Mouse (Mus musculus): ENCODE results near the gene Rtn4rl2.

The Rtn4rl2 gene

DNA sequence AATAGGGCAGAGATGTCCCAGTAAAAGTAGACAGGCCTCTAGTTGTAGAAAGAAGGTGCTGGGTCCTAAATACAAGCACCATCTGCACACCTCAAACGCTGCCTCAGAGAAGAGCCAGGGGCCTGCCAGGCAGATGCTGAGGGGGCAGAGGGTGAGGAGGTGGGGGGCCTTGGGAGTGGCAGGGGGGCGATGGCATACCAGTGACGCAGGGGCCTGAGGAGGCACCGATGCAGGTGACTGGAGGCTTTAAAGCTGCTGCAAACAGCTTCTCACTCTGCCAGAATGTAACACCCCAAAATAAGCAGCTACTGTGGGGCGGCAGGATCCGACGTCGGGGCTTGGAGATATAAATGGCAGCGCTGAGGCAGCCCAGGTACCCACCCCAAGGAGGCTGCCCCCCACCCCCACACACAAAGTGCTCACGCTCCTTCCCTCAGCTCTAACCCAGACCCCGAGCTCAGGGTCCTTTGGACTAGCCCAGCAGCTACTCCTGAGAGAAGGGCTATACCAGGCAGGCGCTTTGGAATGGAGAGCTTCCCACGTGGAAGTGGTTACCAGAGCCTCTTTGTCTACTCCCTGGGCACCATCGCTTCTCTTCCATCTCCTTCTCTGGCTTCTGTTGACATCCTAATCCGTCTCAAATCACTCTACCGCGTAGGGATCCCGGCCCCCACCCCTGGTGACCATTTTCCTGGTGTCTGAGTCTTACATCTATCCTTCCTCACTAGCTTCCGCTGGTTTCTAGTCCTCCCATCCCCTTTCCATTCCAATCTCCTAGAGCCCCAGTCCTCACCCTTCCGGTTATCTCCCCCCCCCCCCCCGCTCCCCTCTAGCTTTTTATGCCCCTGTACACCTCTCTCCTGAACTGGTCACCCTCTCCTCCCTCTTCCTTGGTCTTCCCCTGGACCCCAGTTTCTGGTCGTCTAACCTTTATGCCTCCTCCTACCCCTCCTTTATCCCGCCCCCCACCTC is 1.1 kb downstream of the Rtn4rl2 start:
- DNase-seq (ENCODE audit: low spot score in 2 of 2) = peak; percentile 31 to 43

DNA sequence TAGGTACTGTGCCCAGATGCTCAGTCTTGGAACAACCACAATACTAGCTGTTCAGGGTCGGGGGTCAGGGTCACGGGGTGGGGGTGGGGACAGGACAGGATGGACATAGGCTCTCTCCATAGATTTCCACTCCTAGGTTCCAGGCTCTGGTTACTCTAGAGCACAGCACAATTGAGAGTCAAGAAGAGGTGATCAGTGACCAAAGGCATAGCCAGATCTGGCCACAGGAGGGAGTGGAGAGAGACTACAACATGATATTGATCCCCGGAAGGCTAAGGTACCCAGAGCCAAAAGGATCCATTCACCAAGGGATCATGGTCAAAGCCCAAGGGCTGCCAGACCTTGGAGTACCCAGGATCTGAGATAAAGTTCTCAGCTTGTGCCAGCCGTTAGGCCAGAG is 1.9 kb downstream of the Rtn4rl2 start:
- DNase-seq (ENCODE audit: low spot score in 2 of 2) = peak in 1 of 2 experiments; percentile 38

DNA sequence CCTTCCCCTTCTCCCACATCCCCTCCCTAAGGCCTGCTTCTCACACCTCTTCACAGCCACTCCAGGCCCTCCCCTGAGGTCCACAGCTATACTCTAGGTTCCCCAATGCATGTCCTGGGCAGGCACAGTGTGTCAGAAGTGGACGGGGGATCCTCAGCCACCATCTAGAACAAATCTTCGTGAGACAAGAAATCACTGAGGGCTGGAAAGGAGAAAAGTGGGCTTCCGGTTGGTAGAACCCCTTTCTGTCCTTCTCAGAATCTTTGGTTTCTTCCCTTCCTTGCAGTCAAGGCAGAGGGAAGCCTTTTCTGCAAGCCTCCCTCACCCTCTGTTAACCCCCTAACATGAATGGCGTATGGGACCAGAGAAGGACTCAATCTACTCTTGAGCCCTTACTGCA is 2.6 kb downstream of the Rtn4rl2 start:
- peak in 1 of 2 experiments; percentile 17 for DNase-seq (ENCODE audit: low spot score in 2 of 2)

DNA sequence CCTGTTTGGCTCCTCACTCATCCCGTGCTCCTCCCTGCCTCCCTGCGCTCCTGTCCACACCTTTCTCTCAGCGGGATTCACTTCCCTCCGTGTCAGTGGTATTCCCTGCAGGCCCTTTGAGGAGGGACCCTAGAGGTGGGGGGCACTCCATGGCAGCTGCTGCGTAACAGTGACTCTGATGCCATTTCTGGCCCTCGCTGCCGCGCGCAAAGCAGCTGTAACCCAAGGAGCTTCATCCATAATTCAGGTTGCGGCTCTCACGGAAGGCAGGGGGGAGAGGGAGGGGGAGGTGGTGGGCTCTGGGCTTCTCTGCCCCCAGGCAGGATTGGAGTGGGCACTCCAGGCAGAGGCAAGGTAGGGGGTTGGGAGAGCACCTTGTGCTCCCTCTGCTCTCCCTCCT is 3.0 kb downstream of the Rtn4rl2 start:
- DNase-seq (ENCODE audit: low spot score in 2 of 2) = peak; percentile 30 to 34

GRCm38 (mm10) chr2:84883084-84883483 is 3.4 kb downstream of the Rtn4rl2 start:
- peak in 1 of 2 experiments; percentile 19 for DNase-seq (ENCODE audit: low spot score in 2 of 2)

GRCm38 (mm10) chr2:84882606-84883005 is 3.9 kb downstream of the Rtn4rl2 start:
- peak; percentile 81 to 82 for DNase-seq (ENCODE audit: low spot score in 2 of 2)

GRCm38 (mm10) chr2:84880590-84880989 is 5.9 kb downstream of the Rtn4rl2 start:
- DNase-seq (ENCODE audit: low spot score in 2 of 2) = no peak

DNA sequence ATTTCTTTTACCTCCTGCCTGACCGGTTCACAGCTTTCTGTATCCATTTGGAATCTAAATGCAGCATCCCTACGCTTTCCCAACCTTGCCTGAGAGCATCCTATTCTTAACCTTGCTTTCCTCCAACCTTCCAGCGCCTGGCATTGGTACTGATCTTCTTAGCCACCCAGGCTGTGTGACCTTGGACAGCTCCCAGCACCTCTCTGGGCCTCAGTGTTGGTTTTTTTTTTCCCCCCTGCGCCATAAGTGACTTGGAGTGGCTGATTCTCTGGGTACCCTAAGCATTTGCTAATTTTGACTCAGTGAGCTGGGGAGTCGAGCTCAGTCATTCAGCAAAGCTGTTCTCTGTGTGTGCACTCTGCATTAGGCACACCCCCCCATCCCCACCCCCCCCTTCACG is 10.7 kb downstream of the Rtn4rl2 start:
- DNase-seq (ENCODE audit: low spot score in 2 of 2) = no peak

GRCm38 (mm10) chr2:84872105-84872716 is 14.3 kb downstream of the Rtn4rl2 start:
- no peak for DNase-seq (ENCODE audit: low spot score in 2 of 2)

GRCm38 (mm10) chr2:84870623-84871160 is 15.8 kb downstream of the Rtn4rl2 start:
- DNase-seq (ENCODE audit: low spot score in 2 of 2) = peak in 1 of 2 experiments; percentile 33

- peak; percentile 74 to 79 for DNase-seq (ENCODE audit: low spot score in 2 of 2)
Observed at GRCm38 (mm10) chr2:84868977-84869376, 17.5 kb downstream of the Rtn4rl2 start.

GRCm38 (mm10) chr2:84868521-84868943 is 18.0 kb downstream of the Rtn4rl2 start:
- DNase-seq (ENCODE audit: low spot score in 2 of 2) = peak; percentile 84 to 85

- peak; percentile 88 for DNase-seq (ENCODE audit: low spot score in 2 of 2)
Observed at GRCm38 (mm10) chr2:84865616-84866571, 20.6 kb downstream of the Rtn4rl2 start.

DNA sequence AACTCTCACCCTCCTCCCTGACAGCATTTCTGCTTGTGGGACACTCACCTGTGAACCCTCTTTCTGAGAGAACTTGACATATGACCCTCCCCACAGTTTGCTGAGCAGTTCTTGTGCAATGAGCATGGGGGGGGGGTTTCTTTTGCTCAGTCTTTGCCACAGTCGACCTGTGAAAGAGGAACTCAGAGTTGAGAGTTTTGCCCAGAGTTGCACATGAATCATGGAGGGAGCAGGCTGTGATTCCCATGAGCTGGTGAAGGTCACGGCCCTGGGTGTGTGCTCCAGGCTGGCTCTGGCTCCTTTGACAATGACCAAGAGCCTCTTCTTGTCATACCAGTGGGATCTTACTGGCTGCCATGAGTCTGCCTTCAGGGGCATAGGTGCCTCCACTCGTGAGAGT is 24.3 kb downstream of the Rtn4rl2 start:
- no peak for DNase-seq (ENCODE audit: low spot score in 2 of 2)

GRCm38 (mm10) chr2:84861430-84861829 is 25.1 kb downstream of the Rtn4rl2 start:
- no peak for DNase-seq (ENCODE audit: low spot score in 2 of 2)

DNA sequence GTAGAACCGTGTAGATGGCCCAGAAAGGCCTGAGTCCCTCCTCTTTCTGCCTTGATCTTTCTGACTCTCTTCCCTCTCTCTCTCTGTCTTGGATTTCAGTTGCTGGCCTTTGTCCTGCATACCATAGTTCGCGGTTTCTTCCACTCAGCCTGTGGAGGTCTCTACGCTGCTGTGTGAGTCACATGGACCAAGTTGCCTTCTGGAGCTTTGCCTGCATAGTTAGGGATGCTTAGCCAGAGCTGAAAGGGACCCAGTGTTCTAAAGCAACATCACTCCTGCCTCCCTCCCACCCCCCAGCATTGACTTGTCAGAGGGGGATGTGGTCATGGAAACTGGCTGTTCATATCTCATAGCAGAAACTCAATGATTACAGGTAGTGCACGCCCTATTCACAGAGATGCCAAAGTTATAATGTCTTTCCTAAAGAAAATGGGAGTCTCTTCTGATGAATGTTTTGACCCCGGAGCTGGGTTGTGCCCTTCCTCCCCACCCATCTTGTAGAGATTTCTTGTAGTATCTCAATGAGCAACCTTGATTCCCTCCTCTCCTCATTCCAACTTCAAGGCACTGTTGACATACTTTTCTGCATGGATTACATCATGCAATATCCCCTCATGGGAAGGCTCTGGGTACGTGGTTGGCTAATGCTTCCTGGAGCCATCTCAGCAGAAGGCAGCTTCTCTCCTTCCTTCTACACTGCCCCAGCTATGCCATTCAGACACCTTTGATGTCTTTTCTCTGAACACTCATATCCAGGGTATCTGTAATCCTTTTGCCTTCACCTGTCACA is 26.3 kb downstream of the Rtn4rl2 start:
- DNase-seq (ENCODE audit: low spot score in 2 of 2) = no peak

DNA sequence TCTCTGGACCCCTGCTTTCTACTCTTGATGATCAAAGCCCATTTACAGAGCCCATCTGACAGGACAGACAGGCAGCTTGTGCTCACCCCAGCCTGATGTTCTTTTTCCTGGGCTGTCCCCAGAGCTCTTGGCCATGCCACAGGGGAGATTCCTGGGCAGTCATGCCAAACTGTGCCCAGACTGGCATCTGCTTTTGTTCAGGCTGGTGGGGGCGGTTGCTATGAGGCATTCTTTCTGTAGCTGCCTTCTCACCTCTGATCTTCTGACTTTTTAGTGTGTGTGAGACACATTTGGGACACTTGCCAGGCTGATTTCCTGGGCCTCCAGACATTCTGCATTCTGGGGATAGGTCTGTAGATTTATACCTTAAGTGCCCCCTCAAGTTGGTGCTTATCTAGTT is 28.0 kb downstream of the Rtn4rl2 start:
- no peak for DNase-seq (ENCODE audit: low spot score in 2 of 2)

DNA sequence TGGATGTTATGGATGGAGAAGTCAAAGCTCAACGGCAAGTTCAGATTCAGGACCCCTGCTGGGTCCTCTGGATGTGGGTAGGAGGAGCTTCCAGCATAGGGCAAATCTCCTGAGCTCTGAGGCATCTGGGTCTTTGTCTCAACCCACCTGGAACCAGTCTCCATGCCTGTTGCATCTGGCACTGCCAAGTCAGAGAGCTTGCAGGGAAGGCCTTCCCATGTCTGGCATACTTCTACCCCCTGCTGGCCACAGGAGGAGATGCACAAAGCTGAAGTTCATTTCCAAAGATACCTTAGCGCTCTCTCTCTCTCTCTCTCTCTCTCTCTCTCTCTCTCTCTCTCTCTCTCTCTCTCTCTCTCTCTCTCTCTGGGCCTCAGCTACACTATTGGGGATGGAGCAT is 30.8 kb downstream of the Rtn4rl2 start:
- DNase-seq (ENCODE audit: low spot score in 2 of 2) = peak in 1 of 2 experiments; percentile 71

GRCm38 (mm10) chr2:84851130-84852040 is 35.1 kb downstream of the Rtn4rl2 start:
- no peak for DNase-seq (ENCODE audit: low spot score in 2 of 2)
